Mouse (Mus musculus) brown adipose tissue, adult 24 weeks (tissue): ENCODE measurements around the gene Arhgap35. TPM values are rescaled to one million over a fixed set of nuclear protein-coding genes. Genes with fewer than 3 reads are reported as not detected.

Source experiments
- H3K27ac ChIP-seq: fragments of 200-500 bp; replicated peaks from 2 replicates; pipeline ENCODE4 v1.5.1; 2012; ENCODE audit warnings: low read depth, mild to moderate bottlenecking, low read length
- H3K4me1 ChIP-seq: fragments of 200-500 bp; 2 replicates; pipeline ENCODE4 v1.6.1; 2012; ENCODE audit warnings: low read length, mixed read lengths; ENCODE audit not compliant: control insufficient read depth, insufficient read depth, insufficient read length
- H3K4me3 ChIP-seq: fragments of 200-500 bp; 2 replicates; pipeline ENCODE4 v1.5.1; 2012; ENCODE audit warnings: low read depth, mild to moderate bottlenecking, low read length, moderate library complexity; ENCODE audit not compliant: insufficient read depth
- polyA plus RNA-seq: library from polyadenylated mRNA; stranded (reverse); fragments of >200 nt; gene quantifications from 2 replicates; pipeline ENCODE4 v1.2.4, GENCODE M21; 2012; ENCODE audit not compliant: missing spikeins, insufficient read depth, insufficient read length

Gene Arhgap35
- polyA plus RNA-seq, 1 experiment = 33.3 TPM

GRCm38 (mm10) chr7:16519310-16519709, 95.5 kb downstream of the Arhgap35 start:
- Histone ChIP-seq H3K4me1 (no peaks in the 10 kb centered on the region; the same call in 1 of the 2 replicates), H3K27ac (no peak overlapping the region), H3K4me3 (no peak overlapping the region)

DNA sequence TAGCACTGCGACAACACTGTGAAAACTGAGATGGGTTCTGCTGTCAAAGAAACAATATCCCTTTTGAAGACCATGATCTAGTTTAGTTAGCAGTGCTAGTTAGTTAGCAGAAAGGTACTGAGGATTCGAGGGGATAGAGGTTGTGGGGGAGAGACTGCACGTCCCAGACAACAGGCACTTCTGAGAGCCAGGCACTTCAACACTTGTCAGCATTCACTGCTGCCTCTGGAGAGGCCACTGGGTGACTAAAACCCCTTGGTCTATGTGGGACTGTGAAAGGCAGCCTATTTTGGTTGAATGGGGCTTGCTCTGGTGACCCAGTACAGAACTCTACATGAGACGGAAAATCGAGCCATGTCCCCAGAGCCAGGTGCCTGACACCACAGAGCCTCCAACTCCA, 97.6 kb downstream of the Arhgap35 start:
- Histone ChIP-seq H3K4me3 (no peak overlapping the region), H3K4me1 (no peaks in the 10 kb centered on the region), H3K27ac (no peak overlapping the region)

DNA sequence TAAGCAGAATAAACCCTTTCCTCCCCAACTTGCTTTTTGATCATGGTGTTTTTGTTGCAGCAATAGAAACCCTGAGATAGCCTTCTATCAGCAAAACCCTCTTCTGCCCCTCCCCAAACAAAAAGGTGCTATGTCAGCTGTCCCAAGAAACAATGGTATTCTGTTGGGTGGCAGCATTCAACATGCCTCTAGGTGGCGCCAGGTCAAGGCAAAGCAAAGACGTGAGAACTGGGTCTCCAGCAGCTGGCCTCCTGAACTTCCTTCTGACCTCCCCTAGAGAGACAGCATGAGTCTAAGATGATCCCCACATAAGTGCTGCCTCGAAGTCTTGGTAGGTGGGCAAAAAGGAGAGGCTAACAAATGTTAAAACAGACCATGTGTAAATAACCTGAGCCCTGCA, 107.5 kb downstream of the Arhgap35 start:
- no peaks in the 10 kb centered on the region for H3K4me1 ChIP-seq
- H3K27ac ChIP-seq = no peak overlapping the region
- no peak overlapping the region for H3K4me3 ChIP-seq

DNA sequence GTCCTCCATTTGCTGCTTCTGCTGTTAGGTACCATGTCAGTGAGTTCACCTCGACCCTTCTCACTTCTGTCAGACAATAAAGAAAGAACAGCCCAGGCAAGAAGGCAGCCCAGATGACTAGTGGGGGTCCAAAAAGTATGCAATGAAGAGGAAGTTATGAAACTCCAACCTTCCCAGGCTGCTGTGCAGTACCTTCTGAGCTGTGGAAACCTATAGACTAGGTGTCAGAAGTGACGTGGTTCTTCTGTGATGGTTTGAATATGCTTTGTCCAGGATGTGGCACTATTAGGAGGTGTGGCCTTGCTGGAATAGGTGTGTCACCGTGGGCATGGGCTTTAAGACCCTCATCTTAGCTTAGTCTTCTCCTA, 109.6 kb downstream of the Arhgap35 start:
- Histone ChIP-seq H3K4me3 (no peak overlapping the region), H3K4me1 (no peaks in the 10 kb centered on the region), H3K27ac (no peak overlapping the region)

- H3K27ac ChIP-seq = no peak overlapping the region
Measured at GRCm38 (mm10) chr7:16504573-16505225, 110.1 kb downstream of the Arhgap35 start.

DNA sequence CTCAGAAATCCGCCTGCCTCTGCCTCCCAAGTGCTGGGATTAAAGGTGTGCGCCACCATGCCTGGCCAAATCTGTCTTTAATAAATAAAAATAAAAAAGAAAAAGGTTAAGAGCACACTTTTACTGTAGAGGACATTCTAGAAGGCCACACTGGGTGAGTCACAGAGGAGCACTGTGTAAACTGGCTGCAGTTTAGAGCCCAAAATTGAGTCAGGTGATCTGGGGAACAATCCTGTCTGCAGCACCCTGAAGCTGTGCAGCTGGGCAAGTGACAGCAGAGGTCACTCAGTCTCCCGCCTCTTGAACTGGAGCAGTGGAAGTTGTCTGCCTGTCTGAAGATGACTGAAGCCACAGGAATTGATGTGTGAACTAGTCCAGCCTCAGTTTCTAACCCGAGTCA, 113.2 kb downstream of the Arhgap35 start:
- H3K27ac ChIP-seq = no peak overlapping the region
- H3K4me3 ChIP-seq = no peak overlapping the region
- no peaks in the 10 kb centered on the region for H3K4me1 ChIP-seq

More at GRCm38 (mm10) chr7:16504573-16505225, 110.1 kb downstream of the Arhgap35 start:
- Histone ChIP-seq H3K4me3 (no peak overlapping the region), H3K4me1 (no peaks in the 10 kb centered on the region)

DNA sequence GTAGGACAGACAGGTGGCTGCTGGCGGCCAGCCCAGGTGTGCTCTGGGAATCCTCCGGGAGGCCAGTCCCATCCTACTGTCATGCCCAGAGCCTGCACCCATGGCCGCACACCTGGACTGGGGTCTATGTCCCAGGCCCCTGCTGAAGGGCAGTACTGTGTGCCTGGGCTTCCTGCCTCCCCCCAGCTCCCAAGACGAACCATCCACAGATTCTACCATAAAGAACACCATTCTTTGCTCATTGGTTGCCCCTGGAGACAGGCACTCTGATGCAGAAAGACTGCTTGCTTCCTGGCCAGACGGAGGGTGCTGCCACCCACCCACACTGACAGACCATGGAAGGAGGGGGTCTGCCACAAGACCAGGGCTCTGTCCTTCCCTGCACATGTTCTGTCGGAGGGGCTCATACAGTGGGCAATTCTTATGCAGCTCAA, 115.1 kb downstream of the Arhgap35 start:
- Histone ChIP-seq H3K27ac (no peak overlapping the region), H3K4me1 (no peaks in the 10 kb centered on the region), H3K4me3 (no peak overlapping the region)

- H3K27ac ChIP-seq = no peak overlapping the region
Measured at GRCm38 (mm10) chr7:16496260-16496659, 118.5 kb downstream of the Arhgap35 start.

GRCm38 (mm10) chr7:16493361-16493760, 121.4 kb downstream of the Arhgap35 start:
- Histone ChIP-seq H3K27ac (no peak overlapping the region), H3K4me3 (no peak overlapping the region)

More at GRCm38 (mm10) chr7:16496260-16496659, 118.5 kb downstream of the Arhgap35 start:
- H3K4me3 ChIP-seq = no peak overlapping the region
- no peaks in the 10 kb centered on the region for H3K4me1 ChIP-seq

DNA sequence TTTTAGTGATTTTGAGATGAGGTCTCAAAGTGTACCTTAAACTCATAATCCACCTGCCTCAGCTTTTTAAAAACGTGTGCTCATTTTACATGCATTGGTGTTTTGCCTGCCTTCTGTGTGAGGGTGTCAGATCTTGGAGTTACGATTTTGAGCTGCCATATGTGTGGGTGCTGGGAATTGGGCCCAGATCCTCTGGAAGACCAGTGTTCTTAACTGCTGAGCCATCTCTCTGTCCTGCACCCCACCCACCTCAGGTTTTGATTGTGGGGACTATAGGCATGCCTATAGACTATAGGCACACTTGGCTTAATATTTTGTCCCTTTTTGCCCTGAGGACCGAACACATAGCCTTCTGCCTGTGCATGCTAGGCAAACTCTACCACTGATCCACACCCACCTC, 122.6 kb downstream of the Arhgap35 start:
- no peak overlapping the region for H3K4me3 ChIP-seq
- no peaks in the 10 kb centered on the region for H3K4me1 ChIP-seq
- H3K27ac ChIP-seq = no peak overlapping the region

More at GRCm38 (mm10) chr7:16493361-16493760, 121.4 kb downstream of the Arhgap35 start:
- H3K4me1 ChIP-seq = no peaks in the 10 kb centered on the region

GRCm38 (mm10) chr7:16491759-16492158, 123.0 kb downstream of the Arhgap35 start:
- Histone ChIP-seq H3K4me3 (no peak overlapping the region), H3K4me1 (no peaks in the 10 kb centered on the region), H3K27ac (no peak overlapping the region)

DNA sequence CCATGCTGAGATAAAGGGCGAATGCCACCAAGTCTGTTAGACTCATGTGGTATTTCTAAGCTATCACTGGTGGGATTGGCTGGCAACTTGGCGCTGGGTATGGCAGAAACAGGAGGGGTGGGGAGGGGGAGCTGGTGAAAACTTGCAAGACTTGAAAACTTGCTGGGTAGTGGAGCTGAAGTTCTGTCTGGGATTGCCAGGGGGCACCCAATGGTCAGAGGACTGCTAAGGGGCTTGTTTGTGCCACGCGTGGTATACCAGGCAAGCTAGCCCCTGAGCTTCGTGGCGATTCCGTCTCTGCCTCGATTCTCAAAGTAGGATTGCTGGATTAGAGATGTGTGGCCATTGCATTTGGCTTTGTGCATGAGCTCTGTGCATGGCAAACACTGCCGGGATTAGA, 124.8 kb downstream of the Arhgap35 start:
- Histone ChIP-seq H3K4me1 (no peaks in the 10 kb centered on the region), H3K4me3 (no peak overlapping the region), H3K27ac (no peak overlapping the region)

- Histone ChIP-seq H3K4me1 (no peaks in the 10 kb centered on the region), H3K4me3 (no peak overlapping the region), H3K27ac (no peak overlapping the region)
Measured at GRCm38 (mm10) chr7:16488816-16489215, 126.0 kb downstream of the Arhgap35 start.

- H3K4me3 ChIP-seq = no peak within 1 kb of the TSS
Measured at GRCm38 (mm10) chr7:16477628-16478027, 137.2 kb downstream of the Arhgap35 start, which contains the start of gene Npas1. TSS of gene Npas1 (minus strand) at chr7:16477728.

GRCm38 (mm10) chr7:16476600-16476989, 138.2 kb downstream of the Arhgap35 start:
- Histone ChIP-seq H3K27ac (no peak overlapping the region), H3K4me3 (no peak overlapping the region), H3K4me1 (no peaks in the 10 kb centered on the region)

More at GRCm38 (mm10) chr7:16477628-16478027, 137.2 kb downstream of the Arhgap35 start, which contains the start of gene Npas1:
- H3K27ac ChIP-seq = no peak within 1 kb of the TSS
- no peaks in the 10 kb centered on the region for H3K4me1 ChIP-seq
